Mouse (Mus musculus) T-helper 17 cell (primary cell): ENCODE results near the gene Gm10053.
"Not testable (repeated sequence)": the region's sequence is repeated elsewhere in the genome, so short reads cannot be mapped to it uniquely, and the experiment has no call there.

Experiments used
- in situ Hi-C, 2 experiments: fragments of 300-600 bp; cut with MboI, MseI; formaldehyde crosslinking; loops; 1 replicate in 1 of 2; 2 replicates in 1 of 2; pipeline ENCODE4 v1.15.1; 2025; ENCODE audit warnings: high pct_unique_total_duplicates in 2 of 2

The Gm10053 gene

DNA sequence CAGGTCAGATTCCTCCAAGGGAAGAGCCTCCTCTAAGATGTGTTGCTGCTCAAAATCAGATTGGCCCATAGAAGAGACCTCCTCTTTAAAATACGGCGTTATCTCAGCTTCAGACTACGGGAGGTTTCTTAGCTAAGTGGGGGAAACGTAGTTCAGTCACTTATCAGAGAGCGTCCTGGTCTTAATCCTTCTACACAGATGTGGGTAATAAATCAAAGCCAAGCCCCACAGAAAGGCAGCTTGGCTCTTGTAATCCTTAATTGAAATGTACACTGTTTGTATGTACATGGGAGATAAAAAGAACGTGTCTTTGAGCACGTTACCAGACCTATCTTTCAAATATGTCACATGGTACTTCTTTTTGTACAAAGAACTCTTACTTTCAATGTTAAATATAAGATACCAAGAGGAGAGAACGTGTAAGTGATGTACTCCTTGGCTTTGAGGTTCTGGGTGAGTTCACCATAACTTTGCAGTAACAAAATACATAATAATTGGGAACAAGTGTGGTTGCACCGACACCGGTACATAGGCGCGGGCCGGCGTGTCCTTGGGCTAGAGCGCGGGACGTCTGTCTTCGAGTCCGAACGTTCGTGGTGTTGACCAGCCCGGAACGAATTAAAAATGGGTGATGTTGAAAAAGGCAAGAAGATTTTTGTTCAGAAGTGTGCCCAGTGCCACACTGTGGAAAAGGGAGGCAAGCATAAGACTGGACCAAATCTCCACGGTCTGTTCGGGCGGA, at the start of gene Gm10053:
TSS of gene Gm10053 (plus strand) at position 558 of the 742 bp plus-strand sequence.
- in situ Hi-C loops = not testable (repeated sequence)

DNA sequence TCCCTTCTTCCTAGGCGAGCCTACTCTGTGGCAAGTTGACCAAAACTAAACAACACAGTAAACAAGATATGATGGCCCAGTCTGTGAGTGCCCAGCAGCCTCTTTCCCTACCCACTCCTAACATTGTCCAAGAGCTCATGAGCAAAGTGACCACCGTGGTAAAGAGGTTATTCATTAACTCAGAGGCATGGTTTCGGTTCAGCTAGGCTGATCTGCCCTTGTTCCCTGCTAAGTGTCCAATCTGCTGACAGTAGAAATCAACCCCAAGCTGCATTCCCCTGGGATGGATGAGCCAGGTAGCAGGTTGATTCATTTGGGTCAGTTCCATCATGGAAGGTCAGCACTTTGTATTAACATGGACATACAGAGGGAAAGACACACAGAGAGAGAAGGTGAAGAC, 33.4 kb upstream of the Gm10053 start:
- in situ Hi-C loops = no loop called here

DNA sequence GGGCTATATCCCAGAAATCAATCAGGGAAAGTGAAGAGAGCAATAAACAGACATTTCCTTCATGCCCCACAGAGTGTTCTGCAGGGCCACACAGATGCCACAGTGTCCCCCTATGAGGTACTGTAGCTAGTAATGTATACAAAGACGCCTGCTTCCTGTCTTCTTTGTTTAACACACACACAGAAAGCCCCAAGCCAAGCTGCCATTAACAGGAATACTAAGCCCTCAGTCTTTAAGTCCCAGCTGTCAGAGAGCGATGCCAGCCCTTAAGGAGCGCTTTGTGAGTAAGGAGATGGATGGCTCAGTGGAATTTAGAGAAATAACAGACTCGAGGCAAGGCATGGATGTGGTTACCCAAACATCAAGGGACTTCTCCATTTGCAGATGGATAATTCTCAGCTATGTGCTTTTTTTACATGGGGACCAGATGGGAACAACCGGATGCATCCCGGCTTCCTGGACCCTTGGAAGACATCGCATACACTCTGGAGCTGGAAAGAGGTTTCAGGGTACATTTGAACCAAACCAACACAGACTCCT, 30.4 kb upstream of the Gm10053 start:
- in situ Hi-C loops = no loop called here

DNA sequence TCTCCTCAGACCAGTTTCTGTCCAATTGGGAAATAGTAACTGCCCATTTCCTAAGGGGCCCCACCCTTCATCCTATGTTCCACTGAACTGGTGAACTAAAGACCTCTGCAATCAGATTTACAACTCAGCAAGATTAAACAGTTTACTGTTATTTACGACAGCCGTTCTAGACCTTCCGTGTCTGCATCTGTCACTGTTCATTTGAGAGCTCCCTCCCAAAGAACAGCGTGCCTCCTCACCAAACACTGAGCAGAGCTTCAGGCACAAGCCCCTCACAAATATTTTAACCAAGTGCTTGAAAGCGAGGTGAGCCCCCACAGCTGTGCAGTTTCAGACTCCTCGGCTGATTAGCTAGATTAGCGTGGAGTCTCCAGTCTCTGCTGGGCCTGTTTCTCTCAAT, 27.1 kb upstream of the Gm10053 start:
- in situ Hi-C loops = no loop called here

DNA sequence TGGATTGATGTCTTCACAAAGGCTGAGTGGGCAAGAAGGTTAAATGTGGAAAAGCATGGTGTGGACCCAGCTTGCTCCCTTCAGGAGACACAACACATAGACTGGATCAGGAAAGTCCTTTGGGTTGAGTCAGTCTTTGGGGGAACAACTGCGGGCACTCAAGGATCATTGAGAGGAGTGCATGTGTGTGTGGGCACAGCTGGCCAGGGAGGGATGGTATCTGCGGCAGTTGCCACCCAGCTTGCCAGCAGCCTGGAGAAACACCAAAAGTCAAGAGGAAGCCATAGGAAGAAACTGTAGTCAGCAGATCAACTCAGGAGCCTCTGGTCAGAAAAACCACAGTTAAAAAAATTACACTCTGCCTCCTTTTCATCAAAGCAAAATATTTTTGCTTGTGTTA, 26.6 kb upstream of the Gm10053 start:
- in situ Hi-C loops = no loop called here

DNA sequence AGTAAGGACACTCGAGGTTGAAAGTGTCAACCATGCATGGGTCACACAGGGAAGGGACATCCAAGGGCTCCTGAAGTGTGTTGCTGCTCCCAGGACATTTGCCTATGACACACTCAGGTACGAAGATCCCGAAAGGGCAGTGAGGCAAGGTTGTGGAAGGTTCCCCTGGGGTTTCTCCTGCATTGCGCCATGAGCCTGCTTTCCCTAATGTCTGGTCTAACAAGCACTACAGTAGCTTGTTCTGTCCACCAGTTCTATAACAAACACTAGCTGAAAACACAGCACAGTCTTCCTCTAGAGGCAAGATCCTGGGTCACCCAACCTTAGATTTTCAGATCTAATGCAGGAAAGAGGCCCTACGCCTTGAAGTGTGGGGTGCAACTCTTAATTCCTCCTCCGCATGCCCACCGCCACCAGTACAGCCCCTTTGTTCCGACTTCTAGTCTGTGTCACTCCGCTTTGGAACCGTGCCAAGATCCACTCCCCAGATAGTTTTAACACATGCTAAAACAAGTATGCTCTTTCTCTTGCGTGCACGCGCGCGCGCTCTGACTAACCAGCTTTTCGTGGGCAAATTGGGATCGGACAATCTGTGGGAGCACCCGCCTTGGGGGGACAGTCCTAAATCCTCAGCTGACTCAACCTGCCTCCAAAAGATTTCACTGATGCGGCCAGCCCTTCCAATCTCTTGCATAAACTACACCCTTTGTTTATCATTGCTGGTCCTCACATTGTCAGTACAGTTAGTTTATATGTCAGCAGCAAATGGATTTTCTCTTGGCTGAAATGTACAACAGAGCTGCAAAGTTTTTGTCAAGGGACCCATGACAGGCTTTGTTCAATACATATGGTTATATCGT, 23.8 kb upstream of the Gm10053 start:
- in situ Hi-C loops = loop anchor here in 1 of 2 experiments (10.0 kb wide), 2 partner anchors 537 to 543 kb away; no protein-coding TSS in a partner anchor

DNA sequence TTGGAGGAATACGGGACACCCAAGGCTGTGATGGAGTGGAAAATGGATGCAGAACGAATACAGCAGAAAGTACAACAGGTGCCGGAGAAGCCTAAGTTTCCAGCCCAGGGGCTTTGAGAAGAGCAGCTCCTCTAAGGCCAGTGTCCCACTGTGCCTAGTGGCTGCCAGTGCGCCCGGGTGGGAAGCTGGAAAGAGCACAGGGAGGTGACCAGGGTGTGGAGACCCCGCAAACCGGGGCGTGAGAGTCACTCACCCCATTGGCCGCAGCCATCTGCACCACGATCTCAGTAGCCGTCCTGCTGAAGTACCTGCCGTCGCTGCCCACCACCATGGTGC, 14.2 kb upstream of the Gm10053 start:
- in situ Hi-C loops = no loop called here

DNA sequence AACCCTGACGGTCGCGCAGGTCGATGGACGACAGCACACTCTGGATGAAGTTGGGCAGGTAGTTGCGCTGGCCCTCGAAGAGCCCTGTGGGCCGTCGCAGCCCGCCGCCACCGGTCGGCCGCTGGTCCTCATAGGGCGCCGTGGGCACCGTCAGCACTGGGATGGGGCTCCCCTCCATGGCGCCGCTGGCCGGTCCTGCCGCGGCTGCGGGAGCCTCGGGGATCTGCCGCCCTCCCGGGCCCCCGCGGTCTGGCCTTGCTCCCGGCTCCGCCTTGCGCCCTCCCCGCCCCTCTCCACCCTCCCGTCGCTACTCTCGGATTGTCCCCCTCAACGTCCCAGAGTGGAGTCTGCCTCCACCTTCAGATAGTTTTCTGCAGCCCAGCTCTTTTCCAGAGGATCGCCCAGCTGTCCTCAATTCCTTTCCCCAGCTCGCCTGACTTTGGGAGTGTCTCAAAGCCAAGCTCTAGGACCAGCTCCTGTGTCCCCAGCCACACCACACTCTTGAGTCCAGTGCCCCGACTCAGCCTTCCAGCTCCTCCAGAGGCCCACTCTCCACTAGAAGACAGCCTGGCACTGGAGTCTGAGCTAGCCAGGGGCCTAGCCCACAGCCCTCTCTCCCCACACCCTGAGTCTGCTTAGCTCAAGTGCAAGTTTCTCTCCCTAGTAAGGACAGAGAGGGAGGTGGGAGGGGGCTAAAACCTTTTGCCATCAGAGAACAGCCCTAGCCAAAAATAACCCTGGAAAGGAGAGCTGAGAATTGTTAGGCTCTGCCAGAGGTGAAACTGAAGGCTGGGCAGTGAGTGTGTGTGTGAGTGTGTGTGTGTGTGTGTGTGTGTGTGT, 13.7 kb upstream of the Gm10053 start, which contains the start of gene Pgm5:
TSS of gene Pgm5 (minus strand) at position 244 of the 840 bp plus-strand sequence.
- in situ Hi-C loops = no loop called here

DNA sequence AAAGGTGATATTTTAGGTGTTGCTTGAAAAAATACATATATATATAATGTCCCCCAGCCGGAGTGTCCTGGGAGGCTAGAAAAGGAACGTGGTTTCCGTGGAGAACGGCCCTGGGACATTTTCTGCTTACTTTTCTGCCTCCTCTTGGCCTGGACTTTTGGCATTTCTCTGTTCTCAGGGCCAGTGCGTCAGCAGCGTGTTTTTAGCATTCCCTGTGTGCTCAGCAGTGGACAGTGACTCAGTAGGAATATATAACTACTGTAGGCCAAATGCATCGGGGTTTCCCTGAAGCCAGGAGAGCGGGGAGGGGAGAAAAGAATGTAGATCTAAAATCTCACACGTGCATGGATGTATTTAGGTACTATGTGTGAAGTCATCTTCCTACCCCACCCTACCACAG, 10.1 kb upstream of the Gm10053 start:
- in situ Hi-C loops = no loop called here

DNA sequence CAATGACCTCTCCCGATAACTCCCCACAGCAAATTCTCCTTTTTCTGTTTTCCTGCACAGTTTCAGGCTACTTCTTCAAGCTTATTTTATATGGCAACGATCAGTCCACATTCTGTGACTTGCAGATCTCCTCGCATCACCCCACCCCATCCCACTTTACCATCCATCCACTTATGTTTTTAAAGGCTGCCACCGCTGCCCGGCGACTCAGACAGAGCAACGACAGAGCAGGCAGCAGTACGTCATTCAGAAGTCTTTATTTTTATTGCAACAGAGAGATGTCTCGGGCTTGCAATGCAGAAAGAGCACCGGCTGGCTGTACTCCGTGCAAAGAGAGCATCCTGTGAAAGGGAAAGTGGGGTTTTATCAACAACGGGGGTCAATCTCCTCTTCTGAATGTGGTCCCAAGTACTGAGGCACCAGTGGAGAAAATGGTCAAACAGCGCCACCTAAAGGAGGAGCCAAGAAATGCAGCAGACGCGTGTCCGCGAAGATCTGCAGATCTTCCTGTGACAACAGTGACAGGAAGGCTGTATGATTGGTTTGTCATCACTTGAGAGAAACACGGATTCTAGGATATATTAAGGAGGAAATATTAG, 4.3 kb upstream of the Gm10053 start:
- in situ Hi-C loops = loop anchor here (5.0 kb wide), 5 partner anchors 164 to 584 kb away; no protein-coding TSS in a partner anchor

DNA sequence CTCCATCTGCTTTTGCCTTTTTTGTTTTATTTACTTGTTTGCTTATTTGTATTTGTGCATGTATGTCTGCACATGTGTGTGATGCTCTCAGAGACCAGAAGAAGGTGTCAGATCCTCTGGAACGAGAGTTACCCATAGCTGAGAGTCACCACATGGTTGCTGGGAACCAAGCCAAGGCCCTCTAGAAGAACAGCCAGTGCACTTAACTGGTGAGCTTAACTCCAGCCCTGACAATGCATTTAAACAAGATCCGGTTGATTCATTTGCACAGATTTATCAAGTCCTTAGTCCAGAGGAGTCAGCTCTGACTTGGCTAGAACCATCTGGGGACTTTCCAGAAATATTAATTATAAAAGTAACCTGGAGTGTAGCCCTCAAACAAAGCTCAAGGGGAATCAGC, 1.6 kb upstream of the Gm10053 start:
- in situ Hi-C loops = loop anchor here (5.0 kb wide), 5 partner anchors 167 to 587 kb away; no protein-coding TSS in a partner anchor

DNA sequence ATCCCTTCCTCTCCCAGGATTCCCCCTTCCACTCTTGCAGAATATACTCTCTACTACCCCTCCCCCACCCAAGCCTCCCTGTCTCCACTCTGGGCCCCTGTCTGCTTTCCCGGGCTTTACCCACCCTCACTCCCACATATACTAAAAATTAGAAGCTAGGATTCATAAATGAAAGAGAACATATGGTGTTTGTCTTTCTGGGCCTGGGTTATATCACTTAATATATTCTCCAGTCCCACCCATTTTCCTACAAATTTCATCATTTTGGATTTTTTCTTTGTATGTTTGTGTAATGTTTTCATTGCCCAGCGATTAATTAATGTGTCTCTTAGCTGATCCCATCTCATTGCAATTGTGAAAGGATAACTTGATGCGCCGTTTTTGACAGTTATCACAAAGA, 5.8 kb downstream of the Gm10053 start:
- in situ Hi-C loops = loop anchor here in 1 of 2 experiments (10.0 kb wide), 1 partner anchor 1964 kb away; no protein-coding TSS in a partner anchor

DNA sequence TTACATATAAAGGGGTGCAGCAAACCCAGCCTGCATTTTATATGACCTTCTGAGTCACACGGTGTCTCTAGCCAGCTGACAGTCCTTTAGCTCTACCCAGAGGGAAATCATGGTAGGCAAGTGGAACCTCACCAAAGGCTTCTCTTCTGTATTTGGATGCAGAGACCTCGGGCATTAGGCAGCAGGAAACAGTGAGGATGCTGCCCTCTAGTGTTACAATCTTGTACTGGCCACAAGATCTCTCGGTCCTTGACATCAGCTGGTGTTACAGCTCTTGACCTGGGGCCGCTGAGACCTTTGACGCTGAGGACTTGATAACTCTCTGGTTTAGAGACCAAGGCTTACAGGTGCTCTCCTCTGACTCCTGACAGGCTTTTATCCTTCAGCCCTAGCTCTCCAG, 10.0 kb downstream of the Gm10053 start:
- in situ Hi-C loops = loop anchor here in 1 of 2 experiments (10.0 kb wide), 1 partner anchor 1959 kb away; no protein-coding TSS in a partner anchor

DNA sequence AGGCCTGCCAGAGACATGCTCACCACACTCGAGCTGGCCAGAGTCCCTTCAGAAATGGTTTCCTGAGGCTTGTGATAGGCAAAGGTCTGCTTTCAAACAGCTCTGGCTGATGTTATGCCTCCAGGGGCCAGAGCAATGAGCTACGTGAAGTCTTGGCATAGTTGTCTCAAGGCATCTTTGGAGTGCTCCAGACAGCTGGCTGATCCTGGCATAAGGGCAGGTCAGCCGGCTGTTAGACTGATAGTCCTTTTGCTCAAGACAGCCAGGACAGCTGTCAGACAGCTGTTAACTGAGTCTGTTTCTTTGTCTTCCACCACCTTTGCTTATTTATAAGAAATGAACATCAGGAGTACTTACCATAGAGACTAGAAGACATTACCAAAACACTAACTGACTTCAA, 11.4 kb downstream of the Gm10053 start:
- in situ Hi-C loops = loop anchor here in 1 of 2 experiments (10.0 kb wide), 1 partner anchor 1958 kb away; no protein-coding TSS in a partner anchor

DNA sequence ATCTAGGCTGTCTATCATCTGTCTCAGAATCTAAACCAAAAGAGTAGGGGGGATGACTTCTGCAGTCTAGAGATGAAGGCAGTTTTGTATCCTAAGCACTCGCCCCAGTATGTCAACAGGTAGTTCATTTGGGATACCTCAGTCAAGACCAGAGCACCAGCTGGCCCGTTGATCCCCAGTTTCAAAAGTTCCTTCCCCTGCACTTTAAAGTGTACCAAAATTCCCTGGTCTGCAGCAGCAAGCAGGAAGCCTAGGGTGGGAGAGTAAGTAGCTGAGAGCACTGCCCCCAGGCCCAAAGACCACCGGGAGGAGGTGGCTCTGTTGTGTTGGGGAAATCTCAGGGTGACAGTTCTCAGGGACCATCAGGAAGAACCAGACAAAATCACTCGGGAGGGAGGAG, 21.1 kb downstream of the Gm10053 start:
- in situ Hi-C loops = no loop called here

DNA sequence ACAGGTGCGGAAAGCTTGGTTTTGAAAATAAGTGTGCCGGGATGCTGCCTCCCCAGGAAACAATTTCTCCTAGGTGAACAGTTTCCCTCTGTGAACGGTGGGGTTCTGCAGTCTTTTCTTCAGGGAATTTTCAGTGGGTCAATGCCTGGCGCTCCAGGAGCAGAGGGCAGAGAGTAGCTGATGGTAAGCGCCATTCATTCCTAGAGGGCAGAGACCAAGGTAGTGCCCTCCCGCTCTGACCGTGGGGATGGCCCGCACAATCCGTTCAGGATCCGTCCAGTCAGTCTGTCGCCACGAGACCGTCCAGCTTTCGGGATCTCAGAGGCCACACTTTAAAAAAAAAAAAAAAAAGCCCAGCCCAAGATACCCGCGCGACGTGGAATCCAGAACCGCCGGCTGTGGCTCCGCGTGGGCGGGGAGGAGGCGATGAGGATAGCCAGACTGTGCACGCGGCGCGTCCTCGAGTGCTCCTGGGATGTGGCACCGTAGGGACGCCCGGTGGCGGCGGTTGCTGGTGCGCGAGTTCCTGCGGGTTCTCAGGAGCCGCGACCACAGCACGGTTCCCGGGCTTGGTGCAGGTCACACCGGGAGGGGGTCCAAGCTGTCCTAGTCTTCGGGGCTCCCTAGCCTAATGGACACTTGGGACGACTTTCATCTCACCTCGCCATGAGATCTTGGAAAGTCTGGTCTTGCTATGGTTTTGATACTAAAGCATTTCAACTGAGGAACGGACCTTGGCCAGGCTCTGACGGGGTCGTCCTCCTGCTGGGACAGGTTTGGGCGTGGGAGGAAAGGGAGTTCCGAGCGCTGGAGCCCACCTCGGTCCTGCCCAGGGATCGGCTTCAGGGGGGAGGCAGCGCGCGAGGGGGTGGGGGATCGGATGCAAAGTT, 21.8 kb downstream of the Gm10053 start:
- in situ Hi-C loops = no loop called here

DNA sequence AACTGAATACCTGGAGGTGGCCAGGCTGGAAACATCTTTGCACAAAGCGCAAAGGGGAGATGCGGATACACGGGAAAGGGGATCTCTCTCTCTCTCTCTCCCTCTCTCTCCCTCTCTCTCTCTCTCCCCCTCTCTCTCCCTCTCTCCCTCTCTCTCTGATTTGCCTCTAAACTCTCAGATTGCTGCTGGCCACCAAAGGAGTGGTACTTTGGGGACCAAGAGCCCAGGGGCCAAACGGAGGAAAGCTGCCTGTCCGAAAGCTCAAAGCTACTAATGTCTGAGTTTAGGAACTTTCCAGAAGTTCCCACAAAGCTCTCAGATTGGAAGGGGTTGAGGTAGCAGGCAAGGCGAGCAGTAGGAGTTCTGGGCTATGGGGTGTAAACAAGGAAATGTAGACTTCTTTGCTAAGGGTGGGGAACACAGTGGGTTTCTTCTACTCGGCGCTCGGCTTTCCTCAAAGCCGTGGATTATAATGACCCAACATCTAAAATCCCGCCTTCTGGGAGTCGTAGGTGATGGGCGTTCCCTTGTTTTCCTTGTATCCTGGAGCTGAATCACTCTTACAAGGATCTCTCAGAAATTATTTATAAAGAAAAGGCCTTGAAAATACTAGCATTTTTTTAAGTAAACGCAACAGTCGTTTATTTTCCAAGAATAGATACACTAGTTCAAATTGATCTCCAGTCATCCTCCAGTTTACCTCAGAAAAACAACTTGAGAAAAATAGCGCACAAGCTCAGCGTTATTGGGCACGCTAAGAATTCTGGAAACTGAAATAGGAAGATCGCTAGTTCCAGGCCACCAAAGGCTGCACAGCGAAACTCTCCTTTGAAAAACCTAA, 22.6 kb downstream of the Gm10053 start:
- in situ Hi-C loops = no loop called here

DNA sequence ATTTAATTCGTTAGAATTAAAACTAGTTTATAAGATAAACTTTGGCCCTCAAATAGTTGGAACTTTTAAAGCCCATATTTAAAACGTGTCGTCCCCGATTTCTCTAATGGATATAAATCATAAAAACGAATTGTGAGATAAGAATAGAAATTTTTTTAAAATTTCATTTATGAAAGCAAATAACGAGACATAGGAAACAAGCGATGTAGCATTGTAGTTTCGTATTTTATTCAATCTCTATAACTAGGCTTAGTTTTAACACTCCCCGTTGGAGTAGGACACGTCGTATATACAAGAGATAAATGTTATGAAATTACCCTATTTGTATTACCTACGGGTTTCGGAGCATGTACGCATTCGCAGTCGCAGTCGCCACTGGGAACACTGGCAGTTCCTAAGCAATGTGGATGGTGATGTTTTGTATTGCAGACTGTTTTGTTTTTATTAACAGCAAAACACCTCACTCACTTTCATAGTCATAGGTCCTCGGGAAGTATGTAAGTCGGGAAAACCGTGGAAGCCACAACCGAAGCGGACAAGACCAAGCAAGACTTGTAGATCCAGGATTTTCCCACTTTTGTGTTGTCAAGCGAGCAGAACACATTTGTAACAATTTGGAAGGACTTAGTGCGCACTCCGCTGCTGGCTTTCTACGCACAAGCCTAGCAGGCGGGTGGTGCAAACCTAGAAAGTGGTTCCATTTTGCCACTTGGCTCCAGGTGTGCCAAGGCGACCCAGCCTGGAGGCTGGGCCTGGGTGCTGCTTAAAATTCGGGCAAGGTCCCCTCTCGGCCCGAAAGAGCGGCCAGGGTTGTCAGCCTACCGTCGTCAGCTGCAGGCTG, 23.5 kb downstream of the Gm10053 start:
- in situ Hi-C loops = no loop called here
